Mouse (Mus musculus) cortical plate, adult 2 months (tissue): ENCODE measurements around the gene Tmprss9.

ENCODE experiments used
- CTCF ChIP-seq: fragments of 200-500 bp; IDR thresholded peaks from 2 replicates; pipeline ENCODE4 v1.5.1; 2011; ENCODE audit warnings: mild to moderate bottlenecking, control low read depth, low read length; ENCODE audit not compliant: insufficient read depth; ENCODE audit errors: extremely low read depth
- POLR2A ChIP-seq: fragments of 200-500 bp; IDR thresholded peaks from 2 replicates; pipeline ENCODE4 v1.6.1; 2011; ENCODE audit warnings: mild to moderate bottlenecking, low read length, control low read depth; ENCODE audit not compliant: insufficient read depth; ENCODE audit errors: extremely low read depth

DNA sequence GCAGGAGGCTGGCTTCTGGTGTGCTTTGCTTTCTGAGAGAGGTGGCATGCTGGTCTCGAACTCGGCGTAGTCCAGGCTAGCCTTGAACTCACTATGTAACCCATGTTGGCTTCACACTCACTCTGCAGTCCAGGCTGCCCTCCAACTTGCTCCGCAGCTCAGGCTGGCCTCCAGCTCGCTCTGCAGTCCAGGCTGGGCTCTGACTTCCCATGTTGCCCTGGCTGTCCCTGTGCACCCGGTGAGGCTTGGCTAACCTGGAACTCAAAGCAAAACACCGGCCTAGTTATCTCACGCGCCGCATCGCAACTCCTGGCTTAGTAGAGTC is 15.9 kb upstream of the Tmprss9 start:
- no peak for TF ChIP-seq CTCF
- no peak for TF ChIP-seq POLR2A
